Mouse (Mus musculus) stomach, embryonic 14.5 days (tissue): ENCODE measurements around the gene Gm20441. TPM values are rescaled to one million over a fixed set of nuclear protein-coding genes. Genes with fewer than 3 reads are reported as not detected.

Source experiments
- ATAC-seq: fragments of 200-750 bp; cut with Nextera tagmentation; 2 replicates; pipeline ENCODE4 v1.8.0; 2017; ENCODE audit warnings: low read depth, moderate TSS enrichment; ENCODE audit not compliant: insufficient number of reproducible peaks, insufficient read depth, low FRiP score
- H3K27ac ChIP-seq: fragments of 300-500 bp; sonication (generic); 2 replicates; pipeline ENCODE4 v1.5.1; 2014; ENCODE audit warnings: mild to moderate bottlenecking, low read length, moderate library complexity, mixed read lengths
- H3K27me3 ChIP-seq: fragments of 300-500 bp; sonication (generic); 2 replicates; pipeline ENCODE4 v1.6.1; 2014; ENCODE audit warnings: low read length, control low read depth, mixed read lengths; ENCODE audit not compliant: control insufficient read depth, insufficient read depth
- H3K36me3 ChIP-seq: fragments of 300-500 bp; sonication (generic); 2 replicates; pipeline ENCODE4 v1.6.1; 2014; ENCODE audit warnings: mild to moderate bottlenecking, control low read depth, low read length, moderate library complexity, mixed read lengths; ENCODE audit not compliant: control insufficient read depth, insufficient read depth
- H3K4me1 ChIP-seq: fragments of 300-500 bp; sonication (generic); 2 replicates; pipeline ENCODE4 v1.6.1; 2014; ENCODE audit warnings: low read length, control low read depth, mixed read lengths; ENCODE audit not compliant: control insufficient read depth, insufficient read depth
- H3K4me2 ChIP-seq: fragments of 300-500 bp; sonication (generic); replicated peaks from 2 replicates; pipeline ENCODE4 v1.6.1; 2014; ENCODE audit warnings: low read depth, low read length, control low read depth
- H3K4me3 ChIP-seq: fragments of 300-500 bp; sonication (generic); 2 replicates; pipeline ENCODE4 v1.5.1; 2014; ENCODE audit warnings: low read depth, low read length, control low read depth
- H3K9ac ChIP-seq: fragments of 300-500 bp; sonication (generic); replicated peaks from 2 replicates; pipeline ENCODE4 v1.6.1; 2014; ENCODE audit warnings: low read depth, mild to moderate bottlenecking, control low read depth, low read length, moderate library complexity, mixed read lengths
- H3K9me3 ChIP-seq: fragments of 300-500 bp; sonication (generic); 2 replicates; pipeline ENCODE4 v1.6.1; 2016; ENCODE audit warnings: low read depth, low read length, control low read depth; ENCODE audit not compliant: control insufficient read depth
- WGBS: fragments of 180-500 bp; shearing (Covaris S2); extraction: QIAGEN DNeasy Blood & Tissue Kit; methylation state at CpG from one replicate; pipeline ENCODE4 v1.1.7; 2014; 5-methylcytosine and 5-hydroxymethylcytosine counted together
- polyA plus RNA-seq: library from polyadenylated mRNA; unstranded; fragments of >200 nt; fragmentation: Nextera tagmentation; extraction: Ambion mirVana; gene quantifications from 2 replicates; pipeline ENCODE4 v1.2.1, GENCODE M21; 2014

The Gm20441 gene
- polyA plus RNA-seq, 1 experiment from 2014 or later = not detected

DNA sequence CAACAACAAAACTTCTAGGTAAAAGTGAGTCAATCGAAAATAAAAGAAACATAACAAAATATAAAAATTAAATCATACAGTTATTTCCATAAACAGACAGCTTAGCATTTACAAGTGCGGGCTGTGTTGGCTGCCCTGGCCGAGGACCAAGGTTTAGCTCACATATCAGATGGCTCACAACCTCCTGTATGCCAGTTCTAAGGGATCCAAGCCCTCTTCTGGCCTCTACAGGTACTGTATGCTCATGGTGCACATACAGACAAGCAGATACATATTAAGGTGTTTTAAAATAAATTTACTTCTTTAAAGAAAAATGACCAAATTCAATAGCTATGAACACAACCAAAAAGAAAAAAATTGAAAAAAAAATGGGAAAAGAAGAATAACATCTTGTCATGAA lies 20.4 kb downstream of the Gm20441 start:
- no peaks in the 10 kb centered on the region for H3K27me3 ChIP-seq
- no peak overlapping the region for H3K27ac ChIP-seq
- no peak for ATAC-seq
- H3K4me1 ChIP-seq = peaks cover 4% of the 10 kb centered on the region; the same call in 1 of the 2 replicates
- peaks cover 7% of the 10 kb centered on the region; the same call in 1 of the 2 replicates for H3K36me3 ChIP-seq
- no peaks in the 10 kb centered on the region for H3K9me3 ChIP-seq
- WGBS = 96% methylated on average over 3 of the region's 3 CpGs
- no peak overlapping the region for H3K9ac ChIP-seq
- H3K4me2 ChIP-seq = no peak overlapping the region
- H3K4me3 ChIP-seq = no peak overlapping the region

DNA sequence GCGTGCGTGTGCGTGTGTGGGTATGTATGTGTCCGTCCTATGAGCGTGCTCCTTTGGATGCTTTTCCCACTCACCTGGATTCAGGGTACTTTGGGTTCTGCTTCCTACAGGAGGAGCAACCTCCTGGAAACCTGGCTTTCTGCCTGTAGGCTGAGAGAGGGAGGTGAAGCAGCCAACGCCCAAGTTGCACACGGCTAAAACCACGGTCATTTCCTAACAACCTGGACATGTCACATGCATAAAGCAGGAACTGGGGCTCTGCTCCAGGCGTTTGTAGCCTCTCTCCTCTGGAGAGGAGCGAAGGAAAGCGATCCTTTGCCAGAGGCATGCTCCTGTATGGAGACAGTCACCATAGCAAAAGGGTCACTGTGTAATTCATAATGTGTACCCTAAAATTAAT lies 24.0 kb downstream of the Gm20441 start:
- ATAC-seq = no peak
- Histone ChIP-seq H3K27ac (no peak overlapping the region), H3K4me2 (no peak overlapping the region), H3K9me3 (no peaks in the 10 kb centered on the region), H3K27me3 (no peaks in the 10 kb centered on the region), H3K9ac (no peak overlapping the region), H3K36me3 (peaks cover 40% of the 10 kb centered on the region), H3K4me3 (no peak overlapping the region), H3K4me1 (no peaks in the 10 kb centered on the region)
- 91% methylated on average over 11 of the region's 11 CpGs for WGBS

DNA sequence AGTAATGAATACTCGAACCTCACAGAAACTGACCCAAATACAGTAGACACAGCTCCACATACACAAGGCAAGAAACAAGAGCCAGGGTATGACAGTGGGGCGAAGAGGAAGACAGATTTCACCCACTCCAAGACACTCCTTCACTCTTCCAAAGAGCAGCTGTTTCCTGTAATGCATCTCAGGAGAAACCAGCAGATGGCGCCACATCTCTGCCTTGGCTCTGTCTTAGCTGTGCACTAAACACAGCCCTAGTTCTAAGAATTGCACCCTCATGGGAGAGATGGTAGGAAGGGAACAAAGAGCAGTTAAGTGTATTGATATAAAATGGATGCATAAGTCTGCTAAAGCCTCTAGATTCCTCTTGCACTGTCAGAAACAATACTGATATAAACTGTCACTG lies 36.7 kb downstream of the Gm20441 start:
- Histone ChIP-seq H3K27ac (no peak overlapping the region), H3K9ac (no peak overlapping the region), H3K9me3 (no peaks in the 10 kb centered on the region), H3K4me3 (no peak overlapping the region), H3K36me3 (peaks cover 57% of the 10 kb centered on the region), H3K4me2 (no peak overlapping the region), H3K4me1 (no peaks in the 10 kb centered on the region), H3K27me3 (no peaks in the 10 kb centered on the region)
- WGBS = 43% methylated on average over 3 of the region's 3 CpGs
- peak; percentile 81 for ATAC-seq

DNA sequence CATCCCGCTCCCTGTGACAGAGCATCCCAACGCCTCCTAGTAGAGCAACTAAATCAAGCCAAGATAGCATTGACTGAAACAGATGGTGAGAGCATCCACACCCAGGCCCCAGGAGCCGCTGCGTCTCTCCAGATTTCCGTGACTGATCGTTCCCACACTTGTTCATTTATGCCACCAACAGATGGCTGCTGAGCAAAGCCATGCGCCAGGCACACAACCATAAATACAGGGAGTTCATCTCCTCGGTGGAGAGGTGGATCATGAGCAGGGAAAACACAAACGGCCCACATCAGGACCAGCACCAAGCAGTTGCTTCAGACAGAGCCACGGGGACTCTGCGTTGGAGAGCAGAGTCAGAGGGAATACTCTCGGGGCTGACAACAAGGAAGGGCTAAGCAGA lies 37.4 kb downstream of the Gm20441 start:
- Histone ChIP-seq H3K4me3 (no peak overlapping the region), H3K27ac (no peak overlapping the region), H3K4me2 (no peak overlapping the region), H3K27me3 (no peaks in the 10 kb centered on the region), H3K9ac (no peak overlapping the region), H3K9me3 (no peaks in the 10 kb centered on the region), H3K36me3 (peaks cover 60% of the 10 kb centered on the region), H3K4me1 (no peaks in the 10 kb centered on the region)
- no peak for ATAC-seq
- 95% methylated on average over 12 of the region's 12 CpGs for WGBS

DNA sequence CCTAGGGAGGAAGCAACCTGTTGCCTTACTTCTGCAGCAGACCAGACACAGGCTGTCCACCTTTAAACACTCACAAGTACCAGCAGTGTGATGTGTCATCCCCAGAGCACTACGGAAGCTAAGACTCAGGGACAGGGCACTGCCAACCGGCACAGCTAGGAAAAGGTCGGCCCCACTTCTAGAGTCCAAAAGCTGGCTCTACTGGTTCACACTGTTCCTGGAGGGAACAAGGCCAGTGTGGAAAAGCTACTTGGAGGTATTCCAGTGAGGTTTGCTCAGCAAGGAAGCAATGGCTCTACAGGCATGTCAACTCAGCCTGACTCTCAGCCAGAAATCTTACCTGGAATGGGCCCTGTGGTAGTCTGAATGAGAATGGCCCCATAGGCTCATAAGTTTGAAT lies 39.9 kb downstream of the Gm20441 start:
- no peaks in the 10 kb centered on the region for H3K9me3 ChIP-seq
- ATAC-seq = no peak
- no peak overlapping the region for H3K9ac ChIP-seq
- peaks cover 63% of the 10 kb centered on the region for H3K36me3 ChIP-seq
- no peaks in the 10 kb centered on the region for H3K27me3 ChIP-seq
- WGBS = 92% methylated on average over 3 of the region's 3 CpGs
- no peak overlapping the region for H3K4me3 ChIP-seq
- no peak overlapping the region for H3K27ac ChIP-seq
- H3K4me1 ChIP-seq = no peaks in the 10 kb centered on the region
- H3K4me2 ChIP-seq = no peak overlapping the region

DNA sequence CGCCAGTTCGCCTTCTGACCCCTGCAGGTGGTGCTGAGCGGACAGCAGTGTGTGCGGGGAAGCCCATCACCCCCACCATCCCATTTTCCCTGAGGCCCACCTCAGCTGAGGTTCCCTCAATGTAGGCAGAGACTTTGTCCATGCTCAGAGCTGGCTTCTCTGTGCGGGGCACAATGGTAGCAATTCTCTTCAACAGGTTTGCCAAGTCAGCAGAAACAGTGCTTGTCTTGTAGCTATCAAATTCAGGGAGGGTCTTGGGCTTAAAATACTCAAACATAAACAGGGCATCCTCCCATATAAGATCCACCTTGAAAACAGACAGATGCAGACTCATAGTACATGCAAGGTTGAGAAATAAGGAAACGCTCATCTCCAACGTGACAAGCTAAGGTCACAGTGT lies 55.3 kb downstream of the Gm20441 start:
- Histone ChIP-seq H3K4me2 (no peak overlapping the region), H3K36me3 (peaks cover 49% of the 10 kb centered on the region), H3K9me3 (no peaks in the 10 kb centered on the region), H3K9ac (no peak overlapping the region), H3K4me1 (no peaks in the 10 kb centered on the region), H3K27ac (no peak overlapping the region), H3K27me3 (no peaks in the 10 kb centered on the region), H3K4me3 (no peak overlapping the region)
- 89% methylated on average over 7 of the region's 7 CpGs for WGBS
- ATAC-seq = no peak

Other genes with a start within 250 kb of the Gm20441 start
- gene Lrrc75b, start 220.6 kb downstream of the Gm20441 start, polyA plus RNA-seq = 2.2 TPM in 2 replicates
- 3.1 and 3.8 TPM in 2 replicates for gene Ggt1, start 219.3 kb downstream of the Gm20441 start, polyA plus RNA-seq
- gene Ggt5, start 191.6 kb downstream of the Gm20441 start, polyA plus RNA-seq = 4.1 and 5.2 TPM in 2 replicates
- gene Susd2, start 136.9 kb downstream of the Gm20441 start, polyA plus RNA-seq = 8.3 and 10.2 TPM in 2 replicates
- 42.7 and 49.0 TPM in 2 replicates for gene Cabin1, start 16.6 kb downstream of the Gm20441 start, polyA plus RNA-seq
- gene Ddt, start 7.5 kb downstream of the Gm20441 start, polyA plus RNA-seq = 65.3 and 65.5 TPM in 2 replicates
- gene Gstt3, start 460 bp upstream of the Gm20441 start, polyA plus RNA-seq = 46.5 and 48.5 TPM in 2 replicates
- gene Gstt1, start 17.6 kb upstream of the Gm20441 start, polyA plus RNA-seq = 11.6 and 12.6 TPM in 2 replicates
- gene Gstt4, start 41.6 kb upstream of the Gm20441 start, polyA plus RNA-seq = not detected in 2 replicates
- 43.5 and 47.4 TPM in 2 replicates for gene Gstt2, start 56.5 kb upstream of the Gm20441 start, polyA plus RNA-seq
- gene Mif, start 79.3 kb upstream of the Gm20441 start, polyA plus RNA-seq = 1,950 and 2,198 TPM in 2 replicates
- gene Derl3, start 112.5 kb upstream of the Gm20441 start, polyA plus RNA-seq = 2.3 and 3.3 TPM in 2 replicates
- gene Smarcb1, start 140.7 kb upstream of the Gm20441 start, polyA plus RNA-seq = 182 and 197 TPM in 2 replicates
- gene Chchd10, start 152.2 kb upstream of the Gm20441 start, polyA plus RNA-seq = 40.3 and 47.6 TPM in 2 replicates
- 47.9 and 59.5 TPM in 2 replicates for gene Mmp11, start 155.5 kb upstream of the Gm20441 start, polyA plus RNA-seq
- not detected in 2 replicates for gene Gm867, start 159.7 kb upstream of the Gm20441 start, polyA plus RNA-seq
- gene Vpreb3, start 162.1 kb upstream of the Gm20441 start, polyA plus RNA-seq = 0.88 and 1.3 TPM in 2 replicates
- not detected in 2 replicates for gene Gm5134, start 173.6 kb upstream of the Gm20441 start, polyA plus RNA-seq